Mouse (Mus musculus): ENCODE data around the gene Jam3.

Jam3 gene

GRCm38 (mm10) chr9:27110681-27111080 lies 44.5 kb downstream of the Jam3 start:
- DNase-seq (ENCODE audit: low spot score) = no peak

GRCm38 (mm10) chr9:27109533-27110514 lies 45.4 kb downstream of the Jam3 start:
- peak; percentile 7 for DNase-seq (ENCODE audit: low spot score)

GRCm38 (mm10) chr9:27108451-27108850 lies 46.8 kb downstream of the Jam3 start:
- no peak for DNase-seq (ENCODE audit: low spot score)

- peak; percentile 40 for DNase-seq (ENCODE audit: low spot score)
These were observed 49.1 kb downstream of the Jam3 start for GRCm38 (mm10) chr9:27106081-27106480.

GRCm38 (mm10) chr9:27101466-27101865 lies 53.8 kb downstream of the Jam3 start:
- DNase-seq (ENCODE audit: low spot score) = no peak

- no peak for DNase-seq (ENCODE audit: low spot score)
These were observed 55.7 kb downstream of the Jam3 start for GRCm38 (mm10) chr9:27099474-27099873.

- no peak for DNase-seq (ENCODE audit: low spot score)
These were observed 56.7 kb downstream of the Jam3 start for GRCm38 (mm10) chr9:27098557-27098956.

- no peak for DNase-seq (ENCODE audit: low spot score)
These were observed 57.1 kb downstream of the Jam3 start for GRCm38 (mm10) chr9:27098092-27098491.

GRCm38 (mm10) chr9:27092916-27093315 lies 62.3 kb downstream of the Jam3 start:
- DNase-seq (ENCODE audit: low spot score) = no peak

- DNase-seq (ENCODE audit: low spot score) = no peak
These were observed 64.1 kb downstream of the Jam3 start for GRCm38 (mm10) chr9:27090801-27091775.

GRCm38 (mm10) chr9:27090134-27090533 lies 65.1 kb downstream of the Jam3 start:
- no peak for DNase-seq (ENCODE audit: low spot score)

GRCm38 (mm10) chr9:27087402-27087801 lies 67.8 kb downstream of the Jam3 start:
- no peak for DNase-seq (ENCODE audit: low spot score)

- DNase-seq (ENCODE audit: low spot score) = no peak
These were observed 69.0 kb downstream of the Jam3 start for GRCm38 (mm10) chr9:27086256-27086655.

GRCm38 (mm10) chr9:27075812-27076211 lies 79.4 kb downstream of the Jam3 start:
- no peak for DNase-seq (ENCODE audit: low spot score)

GRCm38 (mm10) chr9:27074677-27075076 lies 80.5 kb downstream of the Jam3 start:
- DNase-seq (ENCODE audit: low spot score) = no peak

- no peak for DNase-seq (ENCODE audit: low spot score)
These were observed 84.3 kb downstream of the Jam3 start for GRCm38 (mm10) chr9:27070895-27071294.

GRCm38 (mm10) chr9:27058341-27058740 lies 96.9 kb downstream of the Jam3 start:
- no peak for DNase-seq (ENCODE audit: low spot score)

- DNase-seq (ENCODE audit: low spot score) = no peak
These were observed 105.7 kb downstream of the Jam3 start for GRCm38 (mm10) chr9:27049492-27049891.

Measured in ovary, postnatal 14 days (tissue).